Comparison of ENCODE assay signal across 24 mouse cellular contexts in the genomic region with DNA sequence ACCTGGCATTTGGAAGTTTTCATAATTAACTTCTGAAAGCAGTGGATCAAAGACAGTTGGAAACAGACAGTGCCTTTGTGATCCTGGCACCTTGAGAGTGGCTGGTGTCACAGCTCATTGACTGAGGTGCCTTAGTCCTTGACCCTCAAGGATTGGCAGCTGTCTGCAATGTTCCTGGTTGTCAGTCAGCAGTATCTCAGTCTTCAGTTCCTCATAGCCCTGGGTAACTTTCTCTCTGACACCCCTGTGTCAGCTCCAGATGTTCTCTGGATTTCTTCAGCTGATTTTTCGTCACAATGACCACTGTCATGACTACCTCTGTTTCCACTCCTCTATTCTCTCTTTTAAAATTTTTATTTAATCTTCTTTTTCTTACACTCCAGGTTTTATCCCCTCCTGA. TPM values are rescaled to one million over a fixed set of nuclear protein-coding genes. Genes with fewer than 3 reads are reported as not detected.
DNase-seq lines count a peak whose midpoint lies in the region; ATAC-seq and TF ChIP-seq lines count a peak whose summit lies in the region.
"Had no signal": no experiment of that assay in that cellular context is flagged by ENCODE, and none has a peak within 500 bp of the region (broad histone marks: within the 10 kb centered on the region; RNA-seq: fewer than 3 reads in every experiment).

No protein-coding gene starts in this region.

- H3K4me1 ChIP-seq in liver, embryonic 14.5 days (replicated peaks; ENCODE audit: control insufficient read depth in 2 of 2, insufficient read depth in 2 of 2, low read length in 1 of 2) = no peaks in the 10 kb centered on the region
- H3K4me1 ChIP-seq in small intestine, adult 2 months (ENCODE audit: control insufficient read depth, insufficient read depth, insufficient read length, low read length) = no peaks in the 10 kb centered on the region
- H3K4me1 ChIP-seq: forebrain, embryonic 10.5 days; heart, embryonic 15.5 days; hindbrain, embryonic 10.5 days; limb, embryonic 12.5 days; lung, embryonic 15.5 days had no signal

- H3K27ac ChIP-seq in gastrocnemius, adult 2 months = peak overlapping the region; percentile 74
- no peak overlapping the region for H3K27ac ChIP-seq in liver, embryonic 14.5 days
- 0 out of 2 replicates have a peak overlapping the region, but pooled peaks have one; percentile 40 for H3K27ac ChIP-seq in small intestine, adult 2 months (ENCODE audit: insufficient read depth, low read depth, low read length)
- H3K27ac ChIP-seq: forebrain, embryonic 10.5 days; heart, embryonic 15.5 days; hindbrain, embryonic 10.5 days; limb, embryonic 12.5 days; lung, embryonic 15.5 days had no signal

- 26% methylated on average over 1 of the region's 1 CpGs for WGBS in liver, embryonic 14.5 days (ENCODE audit: insufficient replicate concordance)
- 76% methylated on average over 1 of the region's 1 CpGs for WGBS in small intestine, adult 2 months

- no peak overlapping the region for H3K9ac ChIP-seq in liver, embryonic 14.5 days (replicated peaks)
- H3K9ac ChIP-seq: forebrain, postnatal 0 days; heart, embryonic 15.5 days; limb, embryonic 12.5 days; lung, embryonic 15.5 days had no signal

- TF ChIP-seq EP300 in liver, embryonic 14.5 days (IDR thresholded peaks at IDR 0.05; ENCODE audit: low read depth) = no peak

- TF ChIP-seq POLR2A in small intestine, adult 2 months (IDR thresholded peaks at IDR 0.05; ENCODE audit: low read depth, low read length) = no peak

- H3K9me3 ChIP-seq in liver, embryonic 14.5 days (ENCODE audit: control insufficient read depth, low read length) = no peaks in the 10 kb centered on the region
- H3K9me3 ChIP-seq: forebrain, embryonic 10.5 days; heart, embryonic 15.5 days; hindbrain, embryonic 10.5 days; limb, embryonic 12.5 days; lung, embryonic 15.5 days had no signal

- intact Hi-C loops in gastrocnemius, adult 2 months (cut with DNase I) = no loop called here

- 0 out of 2 replicates have a peak, but pooled peaks have one; percentile 26 for ATAC-seq in liver, embryonic 14.5 days (ENCODE audit: insufficient read depth)
- peak; percentile 89 for ATAC-seq in granulocyte monocyte progenitor cell, adult 5-6 weeks (replicated peaks; ENCODE audit: poor library complexity, severe bottlenecking)
- ATAC-seq: forebrain, postnatal 0 days; midbrain, embryonic 16.5 days; Patski had no signal

- no peak for DNase-seq in gastrocnemius, adult 2 months
- DNase-seq in gastrocnemius, postnatal 10 days = no peak
- DNase-seq in liver, embryonic 14.5 days (ENCODE audit: low read depth in 3 of 3, low spot score in 3 of 3) = no peak
- DNase-seq in liver = no peak
- DNase-seq in layer of hippocampus, postnatal 36 days = no peak
- no peak for DNase-seq in cerebellum, adult 9-11 months
- DNase-seq: adrenal gland, postnatal 14 days; cerebellum, adult 18-20 months; cerebellum, postnatal 36 days; forebrain, postnatal 0 days; kidney, adult 18-20 months; kidney, postnatal 25 days; layer of hippocampus, adult 9-11 months; right cerebral cortex, postnatal 14 days had no signal

- H3K4me3 ChIP-seq in gastrocnemius, adult 2 months = peak overlapping the region; percentile 67
- H3K4me3 ChIP-seq in liver, embryonic 14.5 days (ENCODE audit: insufficient read depth in 1 of 2, low read depth in 2 of 2, low read length in 2 of 2) = no peak overlapping the region
- H3K4me3 ChIP-seq in small intestine, adult 2 months (ENCODE audit: low read depth, low read length) = no peak overlapping the region
- H3K4me3 ChIP-seq: forebrain, embryonic 10.5 days; heart, embryonic 15.5 days; hindbrain, embryonic 10.5 days; limb, embryonic 12.5 days; lung, embryonic 15.5 days had no signal

- TF ChIP-seq CTCF in gastrocnemius, adult 2 months (IDR thresholded peaks at IDR 0.05) = no peak
- no peak for TF ChIP-seq CTCF in liver, embryonic 14.5 days (IDR thresholded peaks at IDR 0.05; ENCODE audit: low read depth)
- TF ChIP-seq CTCF in small intestine, adult 2 months (IDR thresholded peaks at IDR 0.05; ENCODE audit: extremely low read depth, insufficient read length, insufficient replicate concordance, low read depth, low read length) = no peak

- H3K27me3 ChIP-seq in liver, embryonic 14.5 days (ENCODE audit: control insufficient read depth, insufficient read depth, low read length) = no peaks in the 10 kb centered on the region
- no peaks in the 10 kb centered on the region for H3K27me3 ChIP-seq in small intestine, adult 2 months (ENCODE audit: control insufficient read depth, insufficient read depth, low read length)
- H3K27me3 ChIP-seq: heart, embryonic 15.5 days; limb, embryonic 12.5 days; lung, embryonic 15.5 days; Patski had no signal

- H3K36me3 ChIP-seq in liver, embryonic 14.5 days (replicated peaks; ENCODE audit: control insufficient read depth, insufficient read depth, low read depth) = no peaks in the 10 kb centered on the region
- H3K36me3 ChIP-seq in small intestine, adult 2 months (ENCODE audit: control insufficient read depth, insufficient read depth, low read length) = no peaks in the 10 kb centered on the region
- H3K36me3 ChIP-seq: forebrain, embryonic 10.5 days; heart, embryonic 15.5 days; hindbrain, embryonic 10.5 days; limb, embryonic 12.5 days; lung, embryonic 15.5 days had no signal

- no peak overlapping the region for H3K4me2 ChIP-seq in liver, embryonic 14.5 days (ENCODE audit: low read depth)
- H3K4me2 ChIP-seq: heart, embryonic 15.5 days; limb, embryonic 12.5 days; lung, embryonic 15.5 days had no signal

RNA-seq across cellular contexts. Expression of a gene that starts 0.7 kb away (rescaled TPM):
- total RNA-seq in gastrocnemius, adult 2 months (2021) = 1 to 10 TPM; 3.2 to 6.6 TPM
- 1 to 10 TPM; 1.6 to 2.6 TPM for total RNA-seq in gastrocnemius, postnatal 10 days (2021)
- polyA plus RNA-seq in liver, embryonic 14.5 days (2012; rRNA removed) = 1.8 and 2.2 TPM in 2 replicates
- polyA plus RNA-seq in liver, embryonic 14.5 days (2014; fragmentation: Nextera tagmentation; extraction: Ambion mirVana) = 1.4 and 2.0 TPM in 2 replicates
- not detected in 2 replicates for total RNA-seq in granulocyte monocyte progenitor cell, adult 5-6 weeks (2014; fragmentation: Nextera tagmentation)
- total RNA-seq in granulocyte monocyte progenitor cell, adult 5-6 weeks (2017) = 0.41 and 1.1 TPM in 2 replicates
- polyA plus RNA-seq in small intestine, adult 2 months (2012; rRNA removed) = 1.3 and 1.8 TPM in 2 replicates
- total RNA-seq in layer of hippocampus, postnatal 36 days (2021) = under 1 TPM; 0.15 to 0.61 TPM
- total RNA-seq: ES-E14 had no signal

RNA-seq across cellular contexts. Expression of a gene that starts 24.5 kb away (rescaled TPM):
- 1 to 10 TPM; 2.6 to 4.4 TPM for total RNA-seq in gastrocnemius, adult 2 months (2021)
- total RNA-seq in gastrocnemius, postnatal 10 days (2021) = 1 to 10 TPM; 2.0 to 2.7 TPM
- polyA plus RNA-seq in liver, embryonic 14.5 days (2012; rRNA removed) = 0.95 and 2.3 TPM in 2 replicates
- polyA plus RNA-seq in liver, embryonic 14.5 days (2014; fragmentation: Nextera tagmentation; extraction: Ambion mirVana) = 2.9 and 3.3 TPM in 2 replicates
- total RNA-seq in granulocyte monocyte progenitor cell, adult 5-6 weeks (2014; fragmentation: Nextera tagmentation) = 2.1 and 5.1 TPM in 2 replicates
- total RNA-seq in granulocyte monocyte progenitor cell, adult 5-6 weeks (2017) = 7.9 and 10.9 TPM in 2 replicates
- 0.06 and 0.14 TPM in 2 replicates for polyA plus RNA-seq in small intestine, adult 2 months (2012; rRNA removed)
- total RNA-seq in layer of hippocampus, postnatal 36 days (2021) = under 1 TPM; 0.18 to 0.25 TPM
